Mouse (Mus musculus): Measurements from ENCODE around the gene Itsn1.

Gene Itsn1

DNA sequence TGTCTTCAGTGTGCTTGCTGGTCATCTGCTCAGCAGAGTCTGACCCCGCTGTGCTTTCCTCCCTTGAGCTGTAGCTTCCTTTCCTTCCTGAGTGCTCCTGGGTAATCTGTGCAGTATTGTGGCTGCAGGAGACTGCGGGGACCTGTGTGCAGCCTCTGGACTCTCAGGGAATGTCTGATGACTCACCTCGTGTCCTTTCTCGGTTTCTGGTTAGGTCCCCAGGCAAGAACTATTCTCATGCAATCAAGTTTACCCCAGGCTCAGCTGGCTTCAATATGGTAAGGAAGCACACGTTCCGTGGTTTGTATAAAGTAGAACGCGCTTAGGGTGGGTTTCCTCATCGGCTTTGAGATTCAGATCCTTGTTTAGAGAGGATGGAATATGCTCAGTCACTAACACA is 82.8 kb downstream of the Itsn1 start:
- no peak for DNase-seq (ENCODE audit: low read depth)

DNA sequence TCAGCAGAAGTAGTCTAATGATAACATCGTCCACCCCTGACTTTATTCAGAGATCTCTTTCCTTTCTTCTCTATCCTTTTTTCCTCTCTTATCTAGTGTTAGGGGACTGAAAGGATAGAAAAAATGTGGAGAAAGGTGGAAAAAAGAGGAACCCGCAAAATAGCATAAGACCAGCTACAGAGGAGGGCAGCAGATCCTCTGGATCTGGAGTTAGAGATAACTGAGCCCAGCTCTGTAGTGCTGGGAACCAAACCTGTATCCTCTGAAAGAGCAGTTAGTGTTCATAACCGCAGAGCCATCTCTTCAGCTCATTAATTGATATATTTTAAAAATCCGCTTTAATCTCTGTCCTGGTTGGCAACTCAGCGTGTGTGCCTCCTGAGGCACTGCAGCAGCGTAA is 84.5 kb downstream of the Itsn1 start:
- no peak for DNase-seq (ENCODE audit: low read depth)

DNA sequence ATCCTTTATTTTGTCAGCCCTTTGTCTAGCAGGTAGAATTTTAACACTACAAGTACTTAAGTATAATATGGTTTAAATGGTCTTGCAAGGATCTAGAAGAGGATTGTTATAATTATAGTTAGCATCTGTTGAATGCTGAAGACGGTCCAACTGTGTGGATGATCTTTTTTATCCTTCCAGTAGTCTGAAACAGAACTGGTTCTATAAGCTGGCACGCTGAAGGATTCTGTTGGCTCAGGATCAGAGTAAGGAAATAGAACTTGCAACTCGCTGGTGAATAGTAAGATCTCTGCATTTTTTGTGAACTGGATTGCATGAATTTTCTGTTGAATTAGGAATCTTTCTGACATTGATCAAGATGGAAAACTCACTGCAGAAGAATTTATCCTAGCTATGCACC is 86.0 kb downstream of the Itsn1 start:
- no peak for DNase-seq (ENCODE audit: low read depth)

DNA sequence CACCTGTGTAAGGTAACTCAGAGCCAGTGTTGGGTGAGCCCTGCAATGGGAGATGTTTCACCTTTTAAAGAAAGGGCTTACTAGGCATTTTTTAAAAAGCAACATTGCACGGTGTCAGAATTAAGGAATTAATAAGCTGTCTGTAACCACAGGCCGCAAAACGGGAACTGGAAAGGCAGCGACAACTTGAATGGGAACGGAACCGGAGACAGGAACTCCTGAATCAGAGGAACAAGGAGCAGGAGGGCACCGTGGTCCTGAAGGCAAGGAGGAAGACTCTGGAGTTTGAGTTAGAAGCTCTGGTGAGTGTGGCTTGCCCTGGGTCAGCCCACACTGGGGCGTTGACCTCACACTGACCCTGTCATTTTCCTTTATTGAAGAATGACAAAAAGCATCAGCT is 91.2 kb downstream of the Itsn1 start:
- no peak for DNase-seq (ENCODE audit: low read depth)

DNA sequence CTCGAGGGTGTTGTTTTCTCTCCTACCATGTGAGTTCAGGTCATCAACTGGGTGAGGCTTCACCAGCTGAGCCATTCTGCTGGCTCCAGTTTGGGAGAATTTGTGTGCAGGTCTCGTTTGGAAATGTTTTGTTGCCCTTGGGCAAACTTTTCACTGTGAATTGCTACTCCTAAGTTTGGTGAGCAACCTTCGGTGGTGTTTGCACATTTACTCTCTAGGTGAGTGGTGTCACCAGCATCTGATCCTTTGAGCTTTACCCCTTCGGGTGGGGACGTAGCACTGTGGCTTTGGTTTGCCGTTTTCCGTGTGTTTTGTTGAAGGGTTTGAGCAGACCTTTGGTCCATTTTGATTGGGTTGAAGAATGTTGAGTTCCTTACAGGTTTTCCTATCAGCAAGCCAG is 93.2 kb downstream of the Itsn1 start:
- DNase-seq (ENCODE audit: low read depth): no peak

DNA sequence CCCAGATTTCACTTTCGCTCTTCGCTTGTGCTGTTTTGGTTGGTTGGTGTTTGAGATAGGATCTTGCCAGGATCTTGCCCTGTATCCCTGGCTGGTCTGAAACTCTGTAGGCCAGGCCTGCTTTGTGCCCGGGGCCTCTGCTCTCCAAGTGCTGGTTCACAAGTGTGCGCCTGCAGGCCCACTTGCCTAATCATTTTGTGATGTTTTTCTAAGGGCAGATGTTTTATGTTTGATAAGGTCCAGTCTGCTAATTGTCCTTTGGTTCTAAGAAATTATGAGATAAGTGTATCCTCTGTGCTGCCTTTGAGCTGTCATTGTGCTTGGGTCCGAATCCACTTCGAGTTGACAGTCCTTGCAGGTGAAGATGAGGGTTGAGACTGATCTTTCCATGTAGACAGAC is 93.7 kb downstream of the Itsn1 start:
- DNase-seq (ENCODE audit: low read depth): peak; percentile 73

DNA sequence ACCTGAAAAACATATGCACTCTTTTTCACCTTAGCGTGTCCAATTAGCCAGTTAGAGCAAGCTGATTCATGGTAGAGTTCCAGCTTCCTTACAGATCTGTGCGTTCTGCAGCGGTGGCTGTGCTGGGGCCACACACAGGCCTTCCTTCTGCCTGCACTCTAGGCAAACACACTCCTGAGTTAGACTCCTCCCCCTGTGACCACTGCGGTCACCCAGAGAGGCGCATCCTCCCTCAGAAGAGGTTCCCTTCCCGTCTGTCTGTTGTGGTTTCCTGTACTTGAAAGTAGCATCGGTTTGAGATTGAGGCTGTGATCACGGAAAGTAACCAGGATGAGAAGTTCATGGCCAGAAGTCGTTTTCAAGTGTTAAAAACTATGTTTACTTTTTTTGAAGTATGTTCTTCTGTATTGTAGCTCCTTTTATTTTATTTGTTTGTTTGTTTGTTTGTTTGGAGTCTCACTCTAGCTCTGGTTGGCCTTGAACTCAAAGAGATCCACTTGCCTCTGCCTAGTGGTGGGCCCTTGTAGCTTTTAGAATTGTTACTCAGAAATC is 96.8 kb downstream of the Itsn1 start:
- DNase-seq (ENCODE audit: low read depth): no peak

DNA sequence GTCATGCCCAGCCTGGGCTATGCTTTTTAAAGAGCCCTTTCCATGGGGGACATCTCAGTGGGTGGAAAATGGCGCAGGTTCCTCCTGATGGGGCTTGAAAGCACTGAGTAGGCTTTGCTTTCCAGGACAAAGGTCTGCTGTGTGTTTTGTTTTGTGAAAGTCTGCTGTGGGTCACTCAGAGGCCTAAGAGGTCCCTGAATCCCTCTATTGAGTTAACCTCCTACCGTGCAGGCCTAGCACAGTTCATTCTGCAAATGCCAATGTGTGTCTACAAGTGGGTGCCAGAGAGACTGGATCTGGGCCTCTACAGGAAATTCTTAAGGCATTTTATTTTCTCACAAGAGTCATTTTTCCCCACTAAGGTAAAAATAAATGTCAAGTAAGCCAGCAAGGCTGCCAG is 97.8 kb downstream of the Itsn1 start:
- DNase-seq (ENCODE audit: low read depth): no peak

DNA sequence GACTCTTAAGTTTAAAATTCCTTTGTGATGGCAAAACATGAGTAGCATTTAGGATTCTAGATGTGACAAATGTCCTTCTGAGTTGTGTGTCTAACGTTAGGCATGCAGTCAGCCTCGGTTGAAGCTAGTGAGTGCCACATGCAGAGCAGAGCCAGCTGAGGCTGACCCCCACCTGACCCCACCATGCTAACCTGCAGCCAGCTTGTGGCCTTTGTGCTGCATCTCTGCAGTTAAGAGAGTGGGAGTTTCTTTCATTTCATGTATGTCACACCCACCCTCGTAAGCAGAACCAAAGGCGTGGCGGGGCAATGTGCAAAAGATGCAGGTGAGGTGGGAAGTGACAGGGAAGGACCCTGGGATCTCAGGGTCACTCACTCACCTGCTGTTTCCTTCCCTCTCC is 98.4 kb downstream of the Itsn1 start:
- no peak for DNase-seq (ENCODE audit: low read depth)

DNA sequence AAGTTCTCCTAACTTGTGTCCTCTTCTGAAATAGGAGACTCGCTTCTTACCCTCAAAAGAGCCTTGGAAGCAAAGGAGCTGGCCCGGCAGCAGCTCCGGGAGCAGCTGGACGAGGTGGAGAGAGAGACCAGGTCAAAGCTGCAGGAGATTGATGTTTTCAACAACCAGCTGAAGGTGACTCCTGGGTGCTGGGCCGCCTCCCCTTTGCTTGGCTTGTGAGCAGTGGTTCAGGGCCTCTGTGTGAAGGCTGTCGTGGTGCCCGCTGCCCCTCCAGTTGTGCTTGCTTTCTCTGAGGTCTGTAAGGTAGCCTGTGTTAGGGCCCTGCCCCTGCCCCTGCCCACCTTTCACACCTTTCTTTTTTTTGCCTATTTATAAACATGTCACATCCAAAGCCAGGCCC is 99.1 kb downstream of the Itsn1 start:
- DNase-seq (ENCODE audit: low read depth): no peak

DNA sequence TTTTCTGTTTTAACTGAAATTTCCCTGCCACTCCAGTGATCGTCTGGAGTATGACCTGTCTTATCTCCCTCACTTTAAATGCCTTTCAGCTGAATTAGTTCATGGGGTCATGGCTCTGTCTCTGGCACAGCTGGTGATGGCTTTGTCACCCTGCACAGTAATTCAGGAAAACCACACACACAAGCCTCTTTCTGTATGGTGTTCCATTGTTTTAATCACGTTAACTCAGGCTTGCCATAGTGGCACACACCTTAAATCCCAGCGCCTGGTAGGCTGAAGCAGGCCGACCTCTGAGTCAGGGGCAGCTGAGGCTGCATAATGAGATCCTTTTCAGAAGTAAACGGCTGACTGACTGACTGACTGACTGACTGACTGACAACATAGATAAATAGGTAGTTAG is 99.5 kb downstream of the Itsn1 start:
- no peak for DNase-seq (ENCODE audit: low read depth)

DNA sequence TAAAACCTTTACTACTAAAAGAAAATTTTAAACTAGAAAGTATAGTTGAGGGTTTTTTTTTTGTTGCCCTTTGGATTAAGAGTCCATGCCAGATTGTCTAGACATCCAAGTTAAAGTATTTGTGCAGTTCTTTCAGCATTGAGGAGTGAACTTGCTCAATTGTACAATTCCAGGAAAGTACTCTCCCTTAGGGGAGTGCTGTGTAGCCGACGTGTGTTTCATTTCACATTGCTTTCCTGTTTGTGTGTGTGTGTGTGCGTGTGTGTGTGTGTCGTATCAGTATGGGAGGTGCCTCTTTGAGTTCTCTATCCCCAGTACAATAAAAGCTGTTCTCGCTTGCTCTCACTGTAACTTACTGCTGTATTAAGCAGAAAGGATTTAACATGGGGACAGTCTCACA is 100.0 kb downstream of the Itsn1 start:
- DNase-seq (ENCODE audit: low read depth): no peak

DNA sequence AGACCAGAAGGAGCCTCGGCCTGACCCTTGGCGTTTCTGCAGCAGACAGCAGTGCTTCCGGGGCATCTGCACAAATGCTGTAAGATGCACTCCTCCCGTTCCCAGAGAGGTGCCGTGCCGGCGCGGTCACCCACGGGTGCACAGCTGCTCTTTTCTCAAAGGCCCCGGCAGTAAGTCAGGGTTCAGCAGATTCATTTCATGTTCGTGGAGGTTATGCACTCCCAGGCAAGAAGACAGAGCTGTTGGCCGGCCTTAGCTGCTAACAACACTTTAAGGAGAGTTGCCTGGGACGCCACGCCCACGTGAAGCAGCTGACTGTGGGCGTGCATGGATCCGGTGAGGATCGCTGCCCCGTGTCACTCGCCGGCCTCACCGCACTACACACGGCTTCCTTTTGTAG is 101.2 kb downstream of the Itsn1 start:
- DNase-seq (ENCODE audit: low read depth): no peak

DNA sequence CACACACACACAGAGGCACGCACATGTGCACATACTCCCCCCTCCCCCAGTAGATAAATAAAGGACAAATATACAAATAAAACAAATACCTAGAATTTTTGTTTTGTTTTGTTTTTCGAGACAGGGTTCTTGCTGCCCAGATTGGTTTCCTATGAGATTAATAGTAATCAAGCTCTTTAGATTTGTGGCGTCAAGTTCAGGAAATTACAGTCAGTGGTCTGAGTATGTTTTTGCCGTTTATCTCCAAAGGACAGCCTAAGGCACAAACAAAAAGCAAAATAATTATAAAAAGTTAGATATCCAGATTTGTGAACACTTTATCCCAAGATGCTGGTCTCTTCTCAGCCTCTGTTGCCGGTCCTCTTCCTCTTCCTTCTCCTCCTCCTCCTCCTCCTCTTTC is 104.0 kb downstream of the Itsn1 start:
- DNase-seq (ENCODE audit: low read depth): no peak

DNA sequence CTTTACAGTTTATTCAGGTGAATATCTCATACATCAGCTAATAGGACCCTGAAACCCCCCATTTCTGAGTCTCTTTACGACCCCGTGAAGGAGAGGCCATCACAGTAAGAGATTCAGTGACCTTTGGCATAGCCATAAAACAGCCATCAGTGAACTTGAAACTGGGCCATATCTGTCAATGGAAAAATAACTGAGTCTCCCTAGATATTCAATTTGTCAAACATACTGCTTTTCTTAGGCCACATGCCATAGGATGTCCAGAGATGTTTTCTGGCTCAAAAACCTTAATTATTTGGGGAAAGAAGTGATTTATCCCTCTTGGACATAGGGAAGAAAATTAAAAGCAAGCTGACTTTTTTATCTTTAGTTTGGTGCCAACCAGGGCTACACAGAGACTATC is 104.5 kb downstream of the Itsn1 start:
- no peak for DNase-seq (ENCODE audit: low read depth)

DNA sequence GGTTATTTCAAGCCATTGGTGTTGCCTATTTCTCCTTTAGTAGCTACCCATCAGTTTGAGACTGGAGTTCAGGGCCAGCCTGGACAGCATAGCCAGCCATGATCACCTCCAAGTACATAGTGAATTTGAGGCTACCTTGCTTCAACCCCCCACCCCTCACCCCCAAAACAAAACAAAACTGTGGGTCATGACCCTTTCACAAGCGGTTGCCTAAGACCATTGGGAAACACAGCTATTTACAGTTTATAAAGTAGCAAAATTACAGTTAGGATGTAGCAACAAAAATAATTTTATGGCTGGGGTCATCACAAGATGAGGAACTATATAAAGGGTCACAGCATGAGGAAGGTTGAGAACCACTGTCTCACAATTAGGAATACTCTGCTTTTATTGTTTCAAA is 104.9 kb downstream of the Itsn1 start:
- DNase-seq (ENCODE audit: low read depth): no peak

DNA sequence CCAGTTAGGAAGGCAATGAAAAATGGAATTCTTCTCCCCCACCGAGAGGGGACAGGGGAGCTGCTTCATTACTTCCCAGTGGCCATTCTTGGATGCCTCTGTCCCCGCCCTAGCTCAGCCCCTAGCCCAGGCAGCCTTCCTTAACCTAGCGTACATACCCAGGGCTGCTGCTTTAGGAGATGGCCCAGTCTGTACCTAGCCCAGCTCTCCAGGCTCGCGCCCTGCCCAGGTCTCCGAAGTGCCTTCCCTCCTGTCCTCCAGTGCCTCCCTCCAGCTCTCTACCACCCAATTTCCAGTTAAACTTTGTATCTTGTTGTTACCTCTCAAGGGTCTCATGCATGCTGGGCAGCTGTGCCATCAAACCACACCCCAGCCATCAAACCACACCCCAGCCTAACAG is 106.7 kb downstream of the Itsn1 start:
- no peak for DNase-seq (ENCODE audit: low read depth)

DNA sequence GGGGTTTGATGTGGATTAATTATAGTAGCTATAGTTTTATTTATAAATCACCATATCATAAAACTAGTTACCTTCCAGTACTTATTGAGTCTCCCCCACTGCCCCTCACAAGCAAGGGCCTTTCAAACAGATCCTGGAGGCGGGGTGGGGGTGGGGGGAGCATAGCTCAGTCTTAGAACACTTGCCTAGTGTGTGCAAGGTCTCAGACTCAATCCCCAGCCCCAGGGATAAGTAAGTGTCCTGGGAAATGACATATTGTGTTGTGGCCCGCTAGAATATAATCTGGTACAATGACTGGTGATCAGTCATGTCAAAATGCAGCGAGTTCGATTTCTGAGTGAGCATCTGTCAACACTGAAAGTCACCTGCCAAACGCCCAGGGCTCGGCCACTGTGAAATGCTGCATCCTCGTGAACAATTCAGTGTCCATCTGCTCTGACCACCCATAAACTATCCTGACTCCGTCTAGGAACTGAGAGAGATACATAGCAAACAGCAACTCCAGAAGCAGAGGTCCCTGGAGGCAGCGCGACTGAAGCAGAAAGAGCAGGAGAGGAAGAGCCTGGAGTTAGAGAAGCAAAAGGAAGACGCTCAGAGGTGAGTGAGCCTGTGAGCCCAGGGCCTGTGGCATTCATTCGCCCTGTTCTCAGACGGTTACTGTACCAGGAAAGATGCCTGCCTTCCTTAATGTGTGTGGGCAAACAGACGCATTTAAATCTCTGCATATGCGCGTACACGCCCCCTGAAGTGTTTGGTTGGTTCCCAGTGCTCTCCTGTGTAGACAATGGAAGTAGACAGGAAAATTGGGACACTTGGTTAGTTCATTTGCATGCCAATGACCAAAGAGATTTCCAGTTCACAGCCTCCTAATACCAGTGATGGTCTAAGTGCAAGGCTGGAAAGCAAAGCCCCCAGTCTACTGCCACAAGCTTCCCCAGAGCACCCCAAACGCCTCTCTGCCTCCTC is 107.8 kb downstream of the Itsn1 start:
- no peak for DNase-seq (ENCODE audit: low read depth)

DNA sequence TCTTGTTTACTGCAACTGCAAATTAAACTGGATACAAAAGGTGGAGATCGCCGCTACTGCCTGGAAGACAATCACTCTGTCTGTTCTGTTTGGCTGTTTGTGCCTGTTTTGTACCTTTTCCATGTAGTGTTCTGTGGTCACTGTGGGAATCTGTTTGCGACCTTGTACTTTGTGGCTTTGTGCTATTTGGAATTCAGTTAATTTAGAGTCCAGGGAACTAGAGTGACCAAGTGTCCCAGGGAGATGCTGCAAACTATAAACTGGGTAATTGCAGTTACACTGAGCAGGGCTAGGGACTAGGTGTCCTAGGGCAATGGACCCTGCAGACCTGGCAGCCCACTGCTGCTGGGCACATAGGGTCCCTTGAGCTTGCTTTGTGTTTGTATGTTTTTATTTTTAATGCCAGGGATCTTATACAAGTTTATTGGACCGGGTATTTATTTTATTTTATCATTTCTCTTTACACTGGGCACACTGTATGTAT is 108.5 kb downstream of the Itsn1 start:
- DNase-seq (ENCODE audit: low read depth): no peak

DNA sequence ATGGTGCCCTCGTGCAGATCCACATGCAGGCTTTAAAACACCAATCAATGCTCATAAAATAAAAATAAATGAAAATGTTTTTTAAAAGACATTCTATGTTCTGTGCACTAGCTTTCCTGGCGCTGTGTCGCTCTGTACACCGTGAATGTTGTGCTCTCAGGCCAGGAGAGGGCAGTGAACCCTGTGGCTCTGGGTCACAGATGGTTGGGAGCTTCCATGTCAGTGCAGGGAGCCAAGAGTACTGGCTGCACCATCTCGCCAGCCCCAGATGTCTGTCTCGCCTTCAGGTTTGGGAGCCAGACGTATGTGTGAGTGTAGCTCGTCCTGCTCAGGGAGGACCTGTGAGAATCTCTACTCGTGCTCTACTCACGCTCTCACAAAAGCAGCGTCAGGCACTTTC is 109.7 kb downstream of the Itsn1 start:
- DNase-seq (ENCODE audit: low read depth): no peak

DNA sequence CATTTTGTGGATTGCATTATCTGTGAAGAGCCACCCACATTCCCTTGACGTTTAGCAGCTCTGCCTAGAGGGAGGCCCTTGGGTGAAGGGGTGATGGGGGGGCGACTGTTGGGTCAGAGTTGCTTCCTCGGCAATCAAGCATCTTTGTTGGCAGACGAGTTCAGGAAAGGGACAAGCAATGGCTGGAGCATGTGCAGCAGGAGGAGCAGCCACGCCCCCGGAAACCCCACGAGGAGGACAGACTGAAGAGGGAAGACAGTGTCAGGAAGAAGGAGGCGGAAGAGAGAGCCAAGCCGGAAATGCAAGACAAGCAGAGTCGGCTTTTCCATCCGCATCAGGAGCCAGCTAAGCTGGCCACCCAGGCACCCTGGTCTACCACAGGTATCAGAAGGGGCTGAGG is 110.4 kb downstream of the Itsn1 start:
- DNase-seq (ENCODE audit: low read depth): no peak

DNA sequence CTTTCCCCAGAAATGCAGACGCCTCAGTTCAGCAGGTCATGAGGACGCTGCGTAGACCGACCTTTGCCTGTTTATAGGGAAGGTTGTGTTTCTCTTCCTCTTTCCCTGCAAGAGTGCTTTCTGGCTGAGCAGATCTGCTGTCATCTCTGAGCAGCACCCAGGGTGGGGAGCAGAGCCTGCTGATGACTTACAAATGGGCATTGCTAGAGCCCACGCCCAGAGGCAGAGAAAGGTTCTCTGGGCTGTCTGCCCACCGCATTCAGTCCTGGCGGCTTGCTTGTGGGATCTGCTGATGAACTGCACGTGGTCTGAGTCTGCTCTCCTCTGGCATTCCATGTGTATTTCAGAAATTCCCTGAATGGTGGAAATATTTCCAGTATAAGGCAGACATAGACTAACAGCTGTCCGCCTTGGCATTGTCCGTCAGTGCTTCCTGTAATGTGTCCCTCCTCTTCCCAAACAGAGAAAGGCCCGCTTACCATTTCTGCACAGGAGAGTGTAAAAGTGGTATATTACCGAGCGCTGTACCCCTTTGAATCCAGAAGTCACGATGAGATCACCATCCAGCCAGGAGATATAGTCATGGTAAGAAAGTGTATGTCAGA is 112.0 kb downstream of the Itsn1 start:
- no peak for DNase-seq (ENCODE audit: low read depth)

DNA sequence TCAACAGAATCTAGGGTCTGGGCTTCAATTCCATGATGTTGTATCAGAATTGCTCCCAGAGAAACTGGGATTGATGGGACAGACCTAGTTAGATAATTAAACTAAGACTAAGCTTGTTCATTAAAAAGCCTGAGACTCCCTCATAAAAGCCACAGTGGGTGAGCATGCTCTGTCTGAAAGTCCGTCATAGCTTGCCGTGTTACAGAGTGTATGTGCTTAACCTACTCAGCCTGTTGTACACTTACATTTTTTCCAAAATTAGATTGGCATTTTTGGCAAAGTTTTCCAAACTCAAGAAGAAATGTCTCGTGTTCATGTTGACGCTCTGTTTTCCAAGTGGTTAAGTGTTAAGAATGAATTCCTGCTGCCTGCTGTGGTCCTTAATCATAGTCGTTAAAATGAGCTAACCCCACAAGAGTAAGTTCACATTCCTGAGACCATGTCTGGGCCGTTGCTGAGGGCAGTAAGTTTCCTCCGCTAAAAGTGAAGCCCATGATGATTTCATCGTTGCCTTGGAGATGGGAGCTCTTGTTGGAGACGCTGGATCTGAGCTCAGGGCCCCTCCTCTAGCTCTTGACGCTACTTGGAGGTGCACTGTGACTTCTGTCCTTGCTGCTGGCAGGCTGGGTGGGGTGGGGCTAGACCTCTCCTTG is 117.1 kb downstream of the Itsn1 start:
- no peak for DNase-seq (ENCODE audit: low read depth)

All from c-Kit-positive CD71-positive TER-119-negative erythroid progenitor cells, embryonic 14.5 days (primary cell).